Mouse (Mus musculus): ENCODE measurements at regions not wholly inside any gene's neighbourhood (a gene's known extent, or its start where the extent isn't known, plus 50 kb on each side); places are given as distances from the start of the nearest gene placed in this dataset.
"Not testable (repeated sequence)": the region's sequence is repeated elsewhere in the genome, so short reads cannot be mapped to it uniquely, and the experiment has no call there.

DNA sequence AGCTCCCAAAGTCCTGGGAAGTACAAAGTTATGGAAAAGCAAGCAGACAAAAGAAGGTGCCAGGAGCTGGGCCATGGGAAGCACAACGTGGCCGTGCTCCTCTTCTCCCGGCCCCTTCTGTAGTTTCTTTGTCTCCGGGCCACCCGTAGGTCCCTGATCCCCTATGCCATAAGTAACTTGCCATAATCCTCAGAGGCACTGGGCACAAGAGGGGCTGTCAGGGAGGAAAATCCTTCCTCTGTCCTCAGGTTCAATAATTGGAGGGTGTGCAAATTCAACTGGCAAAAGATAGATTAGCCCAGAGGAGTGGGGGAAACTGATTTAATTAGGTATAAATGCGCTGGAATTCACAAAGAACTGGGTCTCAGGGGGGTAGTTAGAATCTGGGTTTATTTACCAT, 256.1 kb upstream of the Jarid2 start:
- intact Hi-C loops (cut with DNase I): no loop called here
- DNase-seq: no peak

DNA sequence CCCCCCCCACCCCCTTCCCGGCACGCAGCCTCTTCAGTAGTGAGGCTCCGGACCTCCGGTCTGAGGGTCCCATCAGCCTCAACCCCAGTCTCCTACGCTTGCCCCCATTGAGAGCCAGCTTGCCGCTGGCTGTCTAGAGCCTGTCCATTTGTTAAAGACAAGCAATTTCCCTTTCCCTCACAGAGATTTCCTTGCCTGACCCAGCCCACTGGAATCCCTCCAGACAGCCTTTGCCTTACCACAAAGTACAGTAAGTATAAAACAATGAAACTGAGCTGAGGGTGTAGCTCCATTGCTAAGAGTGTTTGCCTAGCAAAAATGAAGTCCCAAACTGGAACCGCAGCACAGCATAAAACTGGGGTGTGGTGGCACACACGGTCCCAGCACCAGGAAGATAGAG, 252.4 kb upstream of the Jarid2 start:
- intact Hi-C loops (cut with DNase I): no loop called here
- no peak for DNase-seq

DNA sequence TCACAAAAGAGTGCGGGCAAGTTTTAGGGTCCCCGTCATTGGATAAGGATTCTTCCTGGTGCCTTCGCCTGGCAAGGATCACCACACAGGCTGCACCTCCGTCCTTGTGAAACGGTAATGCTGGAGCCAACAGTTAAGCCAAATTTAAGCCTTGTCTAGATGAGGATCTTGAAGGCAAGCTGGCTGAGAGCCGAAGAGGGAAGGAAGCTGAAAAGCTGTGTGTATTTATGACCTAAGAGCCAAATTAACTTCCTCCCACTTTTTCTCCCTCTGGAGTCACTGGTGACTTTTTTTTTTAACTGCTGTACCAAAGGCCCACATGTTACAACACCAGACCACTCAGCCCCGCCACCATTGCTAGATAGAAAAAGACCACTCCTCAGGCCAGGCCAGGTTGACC, 249.1 kb upstream of the Jarid2 start:
- intact Hi-C loops (cut with DNase I): no loop called here
- no peak for DNase-seq

DNA sequence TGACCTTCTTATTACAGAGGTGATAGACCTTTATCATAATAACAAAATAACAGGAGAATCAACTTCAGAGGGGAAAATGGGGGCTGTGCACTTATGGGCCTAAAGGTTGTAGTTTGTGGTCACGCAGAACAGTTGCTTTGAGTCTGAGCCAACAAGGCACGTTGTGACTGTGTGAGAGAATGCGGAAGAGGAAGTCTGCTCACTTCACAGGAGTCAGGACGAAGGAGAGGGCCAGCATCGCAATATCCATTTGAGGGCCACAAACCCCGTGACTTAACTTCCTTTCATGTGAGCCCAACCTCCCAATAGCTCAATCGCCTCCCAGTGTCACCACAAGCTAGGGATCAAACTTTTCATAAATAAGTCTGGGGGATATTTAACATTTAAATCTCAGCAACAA, 246.6 kb upstream of the Jarid2 start:
- DNase-seq: no peak
- intact Hi-C loops (cut with DNase I): no loop called here

DNA sequence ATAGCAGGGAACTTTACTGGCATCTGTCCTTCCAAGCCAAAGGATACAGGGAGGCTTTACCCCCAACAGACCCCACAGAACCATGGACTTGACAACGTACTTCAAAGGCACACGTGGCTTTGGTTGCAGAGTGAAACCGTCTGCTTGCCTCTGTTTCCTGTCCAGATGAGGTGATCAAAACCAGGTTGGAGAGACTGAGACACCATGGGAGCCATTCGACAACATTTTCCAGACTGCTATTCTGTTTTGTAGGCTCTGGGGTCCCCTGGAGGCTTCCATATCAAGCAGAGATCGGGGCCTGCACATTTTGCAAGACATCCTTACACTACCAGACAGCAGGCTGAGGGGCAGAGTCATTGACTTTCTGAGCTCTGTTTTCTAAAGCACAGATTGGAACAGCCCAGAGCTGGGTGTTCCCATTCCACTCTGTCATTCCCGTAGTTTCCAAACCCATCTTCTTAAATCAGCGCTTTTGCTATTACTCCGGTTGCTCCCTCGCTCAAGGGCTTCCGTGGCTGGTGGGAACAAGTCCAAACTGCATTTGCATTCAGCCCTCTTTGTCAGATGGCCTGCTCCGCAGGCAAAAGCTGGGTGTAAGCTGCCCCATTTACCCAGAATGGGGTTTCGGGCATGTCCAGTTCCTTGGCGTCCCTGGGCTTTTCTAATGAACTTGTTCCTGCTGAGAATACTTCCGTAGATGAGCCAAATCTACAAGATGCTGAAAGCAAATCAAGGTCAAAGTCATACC, 244.5 kb upstream of the Jarid2 start:
- intact Hi-C loops (cut with DNase I): no loop called here

DNA sequence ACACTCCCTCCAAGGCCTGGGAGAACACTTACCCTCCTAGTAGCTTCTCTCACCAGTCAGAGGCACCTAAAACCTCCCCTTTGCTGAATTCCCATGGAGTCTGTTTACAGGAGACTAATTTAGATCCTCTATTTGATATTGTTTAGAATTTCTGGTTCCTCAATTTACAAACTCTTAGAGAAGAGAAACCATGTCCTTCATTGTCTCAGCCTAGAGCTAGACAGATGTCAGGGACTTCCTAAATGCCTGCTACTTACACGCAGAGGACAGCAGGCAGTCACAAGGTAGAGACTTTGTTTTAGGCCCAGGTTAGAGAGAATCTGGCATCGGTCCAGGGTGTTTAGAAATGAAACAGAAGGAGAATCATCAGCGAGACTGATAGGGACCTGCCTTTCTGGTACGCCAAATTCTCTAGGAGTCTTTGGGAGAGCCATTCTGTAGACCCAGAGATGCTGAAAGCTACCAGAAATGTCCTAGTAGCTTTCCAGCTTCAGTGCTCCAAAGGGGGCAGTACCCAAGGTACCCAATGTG, 238.3 kb upstream of the Jarid2 start:
- intact Hi-C loops (cut with DNase I): no loop called here

More for the DNA sequence above, 244.5 kb upstream of the Jarid2 start:
- peak; percentile 76 for DNase-seq

DNA sequence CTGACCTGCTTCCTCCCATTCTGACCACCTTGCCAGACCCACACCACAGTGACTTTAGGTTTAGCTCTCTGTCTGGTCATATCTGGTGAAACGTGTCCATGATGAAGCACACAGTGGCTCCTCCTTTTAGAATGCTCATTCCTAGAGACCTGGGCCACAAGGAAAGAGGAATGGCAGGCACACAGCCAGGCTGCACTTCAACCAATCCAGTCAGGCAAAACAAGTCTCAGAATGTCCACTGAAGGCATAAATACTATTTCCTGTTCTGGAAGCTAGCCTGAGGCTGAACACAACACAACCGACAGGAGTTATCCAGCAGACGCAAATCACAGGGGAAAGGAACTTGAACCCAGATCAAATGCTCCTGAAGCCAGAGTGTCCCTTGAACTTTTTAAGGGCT, 235.4 kb upstream of the Jarid2 start:
- intact Hi-C loops (cut with DNase I): no loop called here
- no peak for DNase-seq

More for the DNA sequence above, 238.3 kb upstream of the Jarid2 start:
- DNase-seq: no peak

DNA sequence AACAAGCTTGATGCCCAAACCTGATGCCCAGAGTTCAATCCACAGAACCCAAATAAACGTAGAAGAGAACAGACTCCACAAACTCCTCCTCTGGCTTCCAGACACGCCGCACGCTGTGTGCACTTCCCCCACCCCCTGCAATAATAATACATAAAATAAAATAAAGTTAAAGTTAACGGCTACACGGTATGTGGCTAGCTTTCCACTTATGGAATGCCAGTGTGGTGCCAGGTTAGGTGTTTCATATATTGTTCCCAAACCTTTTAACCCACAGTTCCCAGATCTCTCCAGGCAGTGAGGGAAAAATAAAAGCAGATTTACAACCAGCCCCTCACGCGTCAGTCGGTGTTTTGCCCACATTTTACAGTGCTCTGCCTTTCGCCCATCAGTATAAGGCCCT, 233.8 kb upstream of the Jarid2 start:
- intact Hi-C loops (cut with DNase I): no loop called here
- DNase-seq: no peak

DNA sequence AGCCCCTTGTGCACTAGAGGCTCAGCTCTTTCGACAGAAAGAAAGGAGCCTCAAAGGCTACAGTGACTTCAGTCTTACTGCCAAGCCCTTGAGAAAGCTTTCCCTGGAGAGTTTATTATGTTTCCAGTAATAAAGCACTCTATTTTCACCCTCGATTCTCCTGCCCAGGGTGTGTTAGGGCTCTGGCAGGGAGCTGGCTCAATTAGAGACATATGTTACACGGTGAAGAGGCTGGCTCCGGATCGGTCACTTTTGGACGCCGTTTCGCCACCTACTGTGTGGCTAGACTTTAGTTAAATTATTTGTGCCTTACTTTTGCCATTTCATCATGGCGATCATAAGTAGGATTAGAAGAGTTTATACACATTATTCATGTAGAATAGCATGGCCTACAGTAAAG, 232.7 kb upstream of the Jarid2 start:
- DNase-seq: peak; percentile 65
- intact Hi-C loops (cut with DNase I): no loop called here

DNA sequence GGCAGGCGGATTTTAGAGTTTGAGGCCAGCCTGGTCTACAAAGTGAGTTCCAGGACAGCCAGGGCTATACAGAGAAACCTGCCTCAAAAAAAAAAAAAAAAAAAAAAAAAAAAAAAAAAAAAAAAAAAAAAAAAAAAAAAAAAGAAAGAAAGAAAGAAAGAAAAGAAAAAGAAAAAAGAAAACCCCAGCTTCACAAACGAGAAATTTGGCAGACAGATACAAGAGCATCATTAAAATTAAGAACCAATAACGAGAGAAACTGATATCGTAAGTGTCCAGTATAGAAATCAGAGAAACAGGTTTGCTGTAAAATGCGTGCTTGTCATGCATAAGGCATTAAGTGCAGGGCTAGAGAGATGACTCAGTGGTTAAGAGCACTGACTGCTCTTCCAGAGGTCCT, 228.4 kb upstream of the Jarid2 start:
- DNase-seq; intact Hi-C loops (cut with DNase I): not testable (repeated sequence)

DNA sequence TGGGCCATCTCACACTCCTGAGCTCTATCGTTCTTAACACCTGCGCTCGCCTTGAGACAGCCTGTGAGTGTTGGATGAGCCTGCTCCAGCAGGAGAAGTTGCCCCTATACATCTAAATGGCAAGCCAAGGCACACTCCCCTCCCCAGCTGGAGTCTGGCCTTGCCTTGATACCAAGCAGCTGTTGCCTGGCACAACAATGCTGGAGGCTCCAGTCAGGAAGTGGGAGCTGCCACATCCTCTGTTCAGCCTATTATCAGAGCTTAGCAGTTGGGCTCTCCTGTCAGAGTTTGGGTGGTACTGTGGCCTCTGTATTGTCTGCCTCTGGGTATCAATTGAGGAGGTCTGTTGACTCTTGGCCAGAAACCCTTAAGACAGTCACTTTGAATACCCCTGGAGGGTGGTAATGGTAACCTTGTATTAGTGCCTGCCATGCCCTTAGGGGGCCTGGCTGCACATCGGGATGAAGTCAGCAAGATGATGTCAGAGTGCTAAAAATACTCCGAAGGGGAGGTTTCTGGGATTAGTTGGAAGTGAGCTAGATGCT, 227.4 kb upstream of the Jarid2 start:
- DNase-seq: peak; percentile 86
- intact Hi-C loops (cut with DNase I): no loop called here

DNA sequence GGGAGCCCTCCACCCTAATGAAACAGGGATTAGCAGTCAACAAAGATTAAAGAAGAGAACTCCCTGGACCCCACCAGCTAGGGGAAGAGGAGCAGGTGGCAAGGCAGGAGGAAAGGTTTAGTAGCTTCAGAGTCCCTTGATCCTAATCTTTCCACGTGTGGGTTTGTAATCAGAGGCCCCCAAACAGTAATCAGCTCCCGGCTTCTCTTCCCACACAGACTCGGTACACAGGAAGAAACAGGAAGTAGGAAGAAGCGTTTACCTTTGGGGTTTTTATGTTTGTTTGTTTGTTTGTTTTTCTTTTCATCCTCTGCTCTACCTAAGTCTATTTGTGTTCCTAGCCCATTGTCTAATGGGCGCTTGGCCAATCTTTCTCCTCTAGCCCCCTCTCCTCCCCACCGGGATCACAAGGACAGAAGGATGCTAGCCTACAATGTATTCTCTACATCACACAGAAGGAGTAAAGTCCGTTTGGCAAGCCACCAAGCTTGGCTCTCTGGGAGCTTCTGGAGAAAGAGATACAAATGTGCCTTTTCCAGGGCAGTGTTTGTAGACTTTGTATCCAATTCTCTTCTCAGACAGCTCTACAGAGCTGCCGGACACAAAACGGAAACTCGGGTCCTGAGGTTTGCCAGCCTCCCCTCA, 226.5 kb upstream of the Jarid2 start:
- intact Hi-C loops (cut with DNase I): no loop called here
- DNase-seq: peak; percentile 65

DNA sequence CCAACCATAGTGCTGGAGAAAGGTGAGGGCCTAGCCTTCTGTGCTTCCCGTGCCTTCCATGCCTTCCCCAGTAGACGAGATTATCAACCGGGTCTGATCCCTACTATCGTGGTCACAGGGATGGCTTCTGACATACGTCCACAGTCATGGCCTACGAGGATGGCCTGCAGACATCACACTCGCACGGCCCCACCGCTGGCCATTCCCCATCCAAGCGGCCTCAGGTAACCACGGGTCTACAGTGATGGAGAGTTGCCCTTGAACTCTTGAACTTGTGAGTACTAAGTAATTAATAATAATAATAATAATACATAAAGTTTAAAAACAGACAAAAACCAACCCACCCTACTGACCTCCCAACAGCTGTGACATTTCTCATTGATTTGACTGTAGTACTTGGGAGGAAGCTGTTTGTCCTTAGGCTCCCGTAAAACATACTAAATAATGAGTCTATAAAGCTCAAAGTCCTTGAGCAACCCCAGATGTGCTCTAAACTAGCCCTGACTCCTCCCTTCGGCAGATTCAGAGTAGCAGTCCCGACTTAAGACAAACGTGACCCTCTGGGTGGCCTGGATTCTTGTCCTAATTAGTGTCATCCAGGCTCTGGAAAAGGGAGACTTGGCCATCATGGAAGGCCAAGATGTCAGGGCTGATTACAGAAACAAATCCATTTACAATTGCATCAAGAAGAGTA, 225.9 kb upstream of the Jarid2 start:
- no peak for DNase-seq
- intact Hi-C loops (cut with DNase I): no loop called here

DNA sequence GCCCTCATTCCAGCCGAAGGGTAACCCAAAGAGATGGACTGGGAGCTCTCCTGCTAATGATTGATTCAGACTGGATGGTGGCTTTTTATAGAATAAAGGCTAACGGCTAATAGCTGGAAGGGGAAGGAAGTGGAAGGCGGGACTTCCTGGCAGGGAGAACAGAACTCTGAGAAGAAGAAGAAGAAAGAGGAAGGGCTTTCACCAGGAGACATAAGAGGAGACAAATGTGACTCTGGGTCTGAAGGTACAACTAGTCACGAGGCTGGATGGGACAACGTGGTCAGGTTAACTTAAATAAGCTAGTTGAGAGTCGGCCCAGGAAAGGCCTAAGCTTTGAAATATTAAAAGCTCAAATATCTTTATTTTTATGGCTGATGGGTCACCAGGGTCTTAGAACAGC, 224.8 kb upstream of the Jarid2 start:
- no peak for DNase-seq
- intact Hi-C loops (cut with DNase I): no loop called here

DNA sequence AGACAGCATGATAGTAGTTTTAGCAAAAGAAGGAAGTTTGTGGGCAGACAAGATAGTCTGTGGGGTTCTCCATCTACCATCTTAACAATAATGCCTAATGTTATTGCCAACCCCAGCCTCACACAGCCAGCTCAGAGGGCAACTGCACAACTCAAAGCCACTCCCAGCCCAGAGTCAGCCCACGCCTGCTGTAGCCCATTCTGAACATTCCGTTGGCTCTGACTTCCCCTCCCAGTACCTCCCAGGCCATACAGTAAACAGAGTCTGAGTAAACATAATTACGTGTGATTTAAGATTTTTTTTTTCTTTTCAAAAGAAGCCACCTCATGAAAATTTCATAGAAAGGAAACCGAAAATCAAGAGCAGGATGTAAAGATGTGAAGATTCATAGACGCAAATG, 222.3 kb upstream of the Jarid2 start:
- intact Hi-C loops (cut with DNase I): no loop called here
- DNase-seq: no peak

DNA sequence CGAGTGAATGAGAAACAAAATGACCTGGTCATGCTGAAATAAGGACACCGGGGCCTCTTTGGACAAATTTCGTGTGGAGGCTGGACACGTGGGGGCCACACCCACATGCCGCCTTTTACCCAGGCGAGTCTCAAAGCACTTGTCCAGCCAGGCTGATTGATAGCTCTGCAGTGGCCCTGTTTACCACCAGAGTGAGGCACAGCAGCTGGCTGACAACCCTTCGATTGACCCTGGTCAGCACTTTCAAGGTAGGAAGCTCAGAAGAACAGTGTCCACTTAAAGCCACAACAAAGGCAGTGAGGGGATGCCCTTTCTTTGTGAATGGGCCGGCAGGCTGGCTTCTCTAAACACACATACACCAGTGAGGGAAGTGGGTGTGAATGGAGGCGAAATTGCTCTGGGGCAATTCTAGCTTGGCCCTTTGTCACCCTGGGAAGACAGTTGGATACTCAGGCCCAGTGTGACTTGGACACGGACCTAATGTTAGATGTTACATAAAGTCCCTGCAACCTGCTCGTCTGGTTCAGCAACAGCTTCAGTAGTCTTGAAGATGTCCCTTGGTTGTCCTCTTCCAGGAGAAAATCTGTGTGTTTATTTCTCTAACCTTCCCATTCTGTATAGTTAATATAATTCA, 219.6 kb upstream of the Jarid2 start:
- no peak for DNase-seq
- intact Hi-C loops (cut with DNase I): no loop called here

DNA sequence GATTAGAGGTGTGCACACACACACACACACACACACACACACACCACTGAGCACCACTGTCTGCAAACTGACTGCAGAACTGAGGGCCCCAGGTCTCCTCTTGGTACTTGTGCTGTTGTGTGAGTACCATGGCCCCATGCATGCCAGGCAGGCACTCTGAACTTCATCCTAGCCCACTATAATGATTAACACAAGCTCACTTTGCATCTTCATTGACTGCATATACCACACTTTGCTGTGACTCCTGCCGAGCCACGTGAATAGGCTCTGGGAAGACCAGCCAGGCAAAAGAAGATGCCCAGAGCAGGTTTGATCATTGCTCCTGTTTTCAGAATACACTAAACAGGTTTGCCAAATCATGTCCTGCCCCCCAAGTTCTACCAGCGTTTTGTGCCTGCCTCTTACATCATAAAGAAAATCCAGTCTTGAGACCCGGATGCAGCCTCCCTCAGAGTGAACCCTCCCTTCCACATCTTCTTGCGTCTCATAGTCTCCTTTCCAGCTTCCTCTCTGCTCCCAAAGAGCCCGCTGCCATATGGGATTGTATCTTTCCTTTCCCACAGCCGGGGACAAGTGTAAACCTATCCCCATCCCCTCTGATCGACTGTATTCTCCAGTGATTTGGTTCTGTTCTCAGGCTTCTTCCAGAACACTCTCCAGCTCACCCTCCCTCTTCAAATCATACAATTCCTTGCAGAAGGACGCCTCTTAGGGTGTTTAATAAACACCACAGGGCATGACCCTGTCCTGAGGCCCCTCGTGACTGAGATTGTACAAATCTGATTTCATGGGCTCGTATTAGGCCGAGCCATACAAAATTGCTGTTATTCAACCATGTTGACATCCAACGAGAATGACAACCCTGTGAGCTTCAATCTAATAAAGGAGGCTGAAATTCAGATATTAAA, 215.6 kb upstream of the Jarid2 start:
- intact Hi-C loops (cut with DNase I): no loop called here
- no peak for DNase-seq

DNA sequence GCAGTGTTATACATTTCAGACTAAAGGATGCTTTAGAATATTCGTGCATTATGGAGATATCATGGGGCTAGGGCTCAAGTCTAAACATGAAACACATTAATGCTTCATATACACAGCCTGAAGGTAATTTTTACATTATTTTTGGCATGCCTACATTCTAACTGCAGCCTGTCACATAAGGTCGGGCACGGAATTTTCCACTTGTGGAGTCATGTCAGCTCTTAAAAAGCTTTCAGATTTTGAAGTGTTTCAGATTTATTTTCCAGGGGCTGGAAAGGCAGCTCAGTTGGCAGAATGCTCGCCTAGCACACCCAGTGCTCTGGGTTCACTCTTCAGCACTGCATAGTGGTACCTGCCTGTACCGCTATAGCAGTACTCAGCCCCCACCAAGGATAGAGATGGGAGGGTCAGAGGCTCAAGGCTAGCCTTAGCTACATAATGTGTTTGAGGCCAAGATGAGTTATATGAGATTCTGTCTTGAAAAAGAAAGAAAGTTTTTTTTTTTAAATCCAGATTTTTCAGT, 214.6 kb upstream of the Jarid2 start:
- no peak for DNase-seq
- intact Hi-C loops (cut with DNase I): no loop called here

DNA sequence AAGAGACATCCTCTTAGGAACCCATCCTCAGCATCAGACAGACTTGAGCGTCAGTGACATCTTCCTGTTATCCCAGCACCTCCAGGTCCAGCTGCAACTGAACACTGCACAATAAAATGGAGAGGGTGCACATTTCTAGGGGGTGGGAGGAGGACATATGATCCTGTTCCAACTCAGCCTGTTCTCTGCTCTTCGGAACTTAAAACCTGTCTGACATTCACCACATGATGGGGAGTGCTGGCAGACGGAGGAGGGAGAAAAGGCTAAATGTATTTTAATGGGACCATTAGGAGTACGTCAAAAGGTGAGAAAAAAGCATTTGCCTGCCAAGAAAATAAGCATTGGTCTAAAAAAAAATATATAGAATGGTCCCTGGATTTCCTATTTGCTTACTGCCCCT, 212.4 kb upstream of the Jarid2 start:
- intact Hi-C loops (cut with DNase I): no loop called here
- DNase-seq: no peak

DNA sequence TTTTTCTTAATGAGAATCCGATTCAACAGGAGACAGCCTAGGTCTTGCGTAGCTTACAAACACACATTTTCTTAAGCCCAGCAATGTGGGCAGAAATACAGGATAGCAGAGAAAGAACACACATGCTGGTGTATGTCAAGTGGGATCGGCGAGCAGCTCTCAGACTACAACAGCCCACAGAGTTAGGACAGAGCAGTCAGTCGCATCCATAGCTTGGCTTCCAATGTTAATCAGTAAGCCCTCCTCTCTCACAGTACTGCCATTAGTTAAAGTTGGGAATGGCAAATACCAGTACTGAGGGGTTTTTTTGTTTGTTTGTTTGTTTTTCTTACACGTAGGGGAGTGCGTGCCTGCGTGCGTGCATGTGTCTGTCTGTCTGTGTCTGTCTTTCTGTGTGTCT, 212.0 kb upstream of the Jarid2 start:
- DNase-seq: no peak
- intact Hi-C loops (cut with DNase I): no loop called here

All from left cerebral cortex, postnatal 4 days (tissue).